Mouse (Mus musculus) thymus, postnatal 14 days (tissue): ENCODE results near the gene Rpl6.
"Not testable (repeated sequence)": the region's sequence is repeated elsewhere in the genome, so short reads cannot be mapped to it uniquely, and the experiment has no call there.

Experiments used
- DNase-seq: peaks from one replicate; pipeline ENCODE4 v3.0.0; 2021

The Rpl6 gene

GRCm38 (mm10) chr5:121197337-121197736, 6.9 kb upstream of the Rpl6 start:
- no peak for DNase-seq

GRCm38 (mm10) chr5:121198376-121198775, 5.9 kb upstream of the Rpl6 start:
- no peak for DNase-seq

GRCm38 (mm10) chr5:121201739-121202138, 2.5 kb upstream of the Rpl6 start:
- DNase-seq: peak; percentile 65

- no peak for DNase-seq
Measured at GRCm38 (mm10) chr5:121202467-121202866, 1.8 kb upstream of the Rpl6 start.

GRCm38 (mm10) chr5:121205537-121206130, 1.4 kb downstream of the Rpl6 start:
- not testable (repeated sequence) for DNase-seq

GRCm38 (mm10) chr5:121206540-121206939, 2.3 kb downstream of the Rpl6 start:
- DNase-seq: no peak

- DNase-seq: no peak
Measured at GRCm38 (mm10) chr5:121206984-121207383, 2.7 kb downstream of the Rpl6 start.

- DNase-seq: no peak
Measured at GRCm38 (mm10) chr5:121209755-121210600, 5.7 kb downstream of the Rpl6 start.

- no peak for DNase-seq
Measured at GRCm38 (mm10) chr5:121210601-121210924, 6.3 kb downstream of the Rpl6 start.

- no peak for DNase-seq
Measured at GRCm38 (mm10) chr5:121212108-121212507, 7.8 kb downstream of the Rpl6 start.

GRCm38 (mm10) chr5:121214707-121215106, 10.4 kb downstream of the Rpl6 start:
- no peak for DNase-seq

GRCm38 (mm10) chr5:121215380-121216125, 11.3 kb downstream of the Rpl6 start:
- DNase-seq: peak; percentile 59

GRCm38 (mm10) chr5:121216126-121216446, 11.8 kb downstream of the Rpl6 start:
- no peak for DNase-seq

GRCm38 (mm10) chr5:121216584-121217312, 12.5 kb downstream of the Rpl6 start:
- DNase-seq: not testable (repeated sequence)

GRCm38 (mm10) chr5:121217313-121217634, 13.0 kb downstream of the Rpl6 start:
- DNase-seq: no peak

- no peak for DNase-seq
Measured at GRCm38 (mm10) chr5:121219190-121219589, 14.9 kb downstream of the Rpl6 start.

GRCm38 (mm10) chr5:121219980-121220731, 15.9 kb downstream of the Rpl6 start, which contains the start of gene Hectd4:
Gene Hectd4, plus strand, starts transcription at chr5:121220219.
- DNase-seq: peak; percentile 100

GRCm38 (mm10) chr5:121220732-121221301, 16.5 kb downstream of the Rpl6 start:
- DNase-seq: peak; percentile 75

GRCm38 (mm10) chr5:121221328-121221850, 17.1 kb downstream of the Rpl6 start:
- DNase-seq: peak; percentile 16

GRCm38 (mm10) chr5:121224020-121224419, 19.7 kb downstream of the Rpl6 start:
- DNase-seq: not testable (repeated sequence)

GRCm38 (mm10) chr5:121224856-121225255, 20.6 kb downstream of the Rpl6 start:
- DNase-seq: no peak

- DNase-seq: no peak
Measured at GRCm38 (mm10) chr5:121225854-121226253, 21.6 kb downstream of the Rpl6 start.
